Mouse (Mus musculus): ENCODE results near the gene Mrto4. TPM values are rescaled to one million over a fixed set of nuclear protein-coding genes. Genes with fewer than 3 reads are reported as not detected.
"Not testable (repeated sequence)": the region's sequence is repeated elsewhere in the genome, so short reads cannot be mapped to it uniquely, and the experiment has no call there.

The Mrto4 gene
- total RNA-seq (2021) = 10 to 100 TPM; 60.1 to 65.3 TPM

DNA sequence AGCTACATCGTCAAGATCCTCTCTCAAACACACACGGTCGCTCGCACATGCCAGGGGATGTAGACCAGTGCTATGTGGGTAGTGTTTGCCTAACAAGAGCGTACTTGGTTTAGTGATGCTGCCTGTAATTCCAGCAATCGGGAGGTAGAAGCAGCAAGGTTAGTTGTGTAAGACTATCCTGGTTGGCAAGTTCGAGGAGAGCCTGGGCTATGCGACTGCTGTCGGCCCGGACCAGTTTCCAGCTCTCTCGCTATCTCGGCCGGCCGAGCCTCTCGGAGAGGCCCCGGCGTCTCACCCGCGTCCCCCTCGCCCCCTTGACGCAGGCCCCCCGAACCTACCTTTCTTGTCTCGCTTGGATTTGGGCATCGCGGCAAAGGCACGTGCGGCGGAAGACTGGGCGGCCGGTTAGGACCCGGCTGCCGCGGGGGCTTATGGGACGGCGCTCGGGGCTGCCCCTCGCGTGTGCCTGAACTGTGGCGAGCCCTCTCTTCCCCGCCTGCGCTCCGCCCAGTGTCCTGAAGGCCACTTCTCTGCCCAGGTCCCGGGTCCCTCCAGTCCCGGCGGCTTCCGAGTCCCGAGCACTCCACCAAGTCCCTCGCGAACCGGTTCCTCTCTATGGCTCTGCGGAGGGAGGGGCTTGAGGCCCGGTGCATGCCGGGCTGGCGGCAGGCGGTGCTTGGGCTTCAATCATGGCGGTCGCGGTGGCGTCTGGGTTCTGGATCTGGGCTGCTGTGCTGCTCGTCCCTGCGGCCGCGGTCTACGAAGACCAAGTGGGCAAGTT lies at the start of gene Mrto4, which contains the start of the genes Emc1 and Ubr4:
Gene Mrto4 (minus strand): TSS at position 646 of the 781 bp plus-strand sequence.
Gene Emc1 (plus strand): TSS at position 657 of the 781 bp plus-strand sequence.
Gene Ubr4 (plus strand): TSS at position 679 of the 781 bp plus-strand sequence.
- DNase-seq = peak; percentile 82
- intact Hi-C loops (cut with DNase I) = no loop called here

DNA sequence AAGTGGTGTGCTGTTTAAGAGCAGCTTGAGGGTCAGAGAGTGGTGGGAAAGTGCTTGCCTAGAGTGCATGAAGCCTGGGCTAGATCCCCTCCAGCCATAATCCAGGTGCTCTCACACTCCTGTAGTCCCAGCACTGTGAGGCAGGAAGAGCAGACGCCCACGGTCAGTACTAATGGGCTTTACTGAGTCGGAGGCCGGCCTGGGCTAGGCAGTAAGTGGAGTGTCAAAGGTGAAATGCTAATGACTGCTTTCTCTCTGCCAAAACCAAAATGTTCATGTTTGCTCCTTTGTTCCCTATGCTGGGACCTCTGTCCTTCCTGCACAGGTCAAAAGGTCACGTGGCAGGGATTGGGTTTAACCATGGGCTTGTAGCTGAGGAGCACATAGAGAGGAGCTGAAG lies 48.1 kb upstream of the Mrto4 start:
- DNase-seq = no peak
- intact Hi-C loops (cut with DNase I) = no loop called here

DNA sequence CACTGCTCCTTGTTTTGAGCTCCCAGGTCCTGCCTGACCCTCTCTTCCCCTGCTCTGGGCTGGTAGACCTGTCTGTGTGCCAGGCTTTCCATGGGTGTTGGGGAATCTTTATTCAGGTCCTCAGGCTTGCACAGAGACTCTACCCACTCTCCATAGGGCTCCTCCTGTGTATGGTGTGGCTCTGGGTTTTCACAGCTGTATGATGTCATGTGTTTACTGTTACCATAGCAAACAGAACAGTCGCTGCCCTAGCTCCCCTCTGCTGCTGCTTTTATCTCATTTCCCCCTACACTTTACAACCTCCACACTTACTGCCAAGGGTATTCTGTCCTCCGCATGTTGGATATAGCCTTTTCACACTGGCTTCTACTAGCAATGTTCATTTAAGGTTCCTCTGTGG lies 43.1 kb upstream of the Mrto4 start:
- intact Hi-C loops (cut with DNase I) = loop anchor here (5.0 kb wide), 1 partner anchor 37 kb away; no protein-coding TSS in a partner anchor

DNA sequence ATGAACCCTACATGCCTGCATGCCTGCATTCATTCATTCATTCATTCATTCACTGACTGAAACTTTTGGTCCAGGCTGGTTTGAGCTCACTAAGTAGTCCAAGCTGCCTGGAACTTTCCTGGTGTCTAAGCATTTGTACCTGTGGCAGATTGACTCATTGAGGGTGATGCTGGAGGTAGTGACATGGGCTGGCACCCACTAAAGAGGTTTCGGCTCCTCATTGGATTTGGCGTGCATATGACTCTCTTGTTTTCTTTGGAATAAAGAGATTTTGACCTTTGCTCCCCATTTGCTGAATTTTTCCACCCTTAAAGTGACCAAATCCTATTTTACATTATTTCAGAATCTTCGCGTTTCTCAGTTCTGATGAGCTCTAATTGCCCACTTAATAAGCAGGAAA lies 37.2 kb upstream of the Mrto4 start:
- intact Hi-C loops (cut with DNase I) = no loop called here
- no peak for DNase-seq

More for the DNA sequence above, 43.1 kb upstream of the Mrto4 start:
- no peak for DNase-seq

DNA sequence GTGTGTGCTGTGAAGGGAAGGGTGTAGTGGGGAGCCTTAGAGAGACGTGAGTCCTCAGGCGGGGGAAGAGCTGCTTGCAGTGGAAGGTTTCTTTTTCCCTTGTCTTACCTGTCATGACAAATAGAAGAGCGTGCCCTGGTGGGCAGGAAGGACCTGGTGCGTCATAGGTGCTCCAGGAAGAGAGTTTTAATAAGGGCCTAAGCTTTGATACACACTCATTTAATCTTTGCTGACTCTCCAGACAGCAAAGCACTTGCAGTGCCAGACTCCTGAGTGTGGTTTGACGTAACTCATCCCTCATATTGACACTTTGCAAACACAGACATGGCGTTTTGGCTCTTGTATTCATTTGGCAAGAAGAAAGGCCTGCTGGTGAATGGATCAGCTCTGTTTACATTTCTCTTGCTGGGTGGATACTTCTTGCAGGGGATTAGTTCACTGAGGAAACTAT lies 34.5 kb upstream of the Mrto4 start:
- intact Hi-C loops (cut with DNase I) = no loop called here
- DNase-seq = no peak

DNA sequence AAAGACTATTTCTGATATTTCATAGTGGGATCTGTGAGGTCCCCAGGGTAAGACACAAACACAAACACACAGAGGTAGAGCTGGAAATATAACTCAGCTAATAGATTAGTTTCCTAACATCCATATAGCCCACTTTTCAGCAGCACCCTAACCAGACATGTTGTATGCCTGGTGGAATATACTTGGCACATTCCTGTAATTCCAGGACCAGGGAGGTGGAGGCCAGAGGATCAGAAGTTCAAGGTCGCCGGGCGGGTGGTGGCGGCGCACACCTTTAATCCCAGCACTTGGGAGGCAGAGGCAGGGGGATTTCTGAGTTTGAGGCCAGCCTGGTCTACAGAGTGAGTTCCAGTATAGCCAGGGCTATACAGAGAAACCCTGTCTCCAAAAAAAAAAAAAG lies 33.5 kb upstream of the Mrto4 start:
- intact Hi-C loops (cut with DNase I); DNase-seq: not testable (repeated sequence)

DNA sequence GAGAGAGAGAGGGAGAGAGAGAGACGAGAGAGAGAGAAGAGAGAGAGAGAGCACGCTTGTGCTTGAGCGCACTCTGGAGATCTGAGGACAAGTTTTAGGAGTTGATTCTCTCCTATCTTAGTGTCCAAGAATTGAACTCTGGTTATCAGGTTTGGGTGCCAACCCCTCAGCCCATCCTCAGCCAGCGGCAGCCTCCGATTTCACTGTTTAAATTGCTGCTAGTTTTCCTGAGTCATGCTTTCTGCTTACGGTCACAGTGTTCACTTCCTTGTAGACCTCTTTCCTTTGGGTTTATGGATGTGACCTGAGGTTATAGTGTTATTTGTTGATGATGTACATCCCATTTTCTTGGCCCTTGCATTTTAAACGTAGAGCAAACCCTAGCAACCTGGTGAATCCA lies 29.9 kb upstream of the Mrto4 start:
- intact Hi-C loops (cut with DNase I) = no loop called here
- DNase-seq = no peak

DNA sequence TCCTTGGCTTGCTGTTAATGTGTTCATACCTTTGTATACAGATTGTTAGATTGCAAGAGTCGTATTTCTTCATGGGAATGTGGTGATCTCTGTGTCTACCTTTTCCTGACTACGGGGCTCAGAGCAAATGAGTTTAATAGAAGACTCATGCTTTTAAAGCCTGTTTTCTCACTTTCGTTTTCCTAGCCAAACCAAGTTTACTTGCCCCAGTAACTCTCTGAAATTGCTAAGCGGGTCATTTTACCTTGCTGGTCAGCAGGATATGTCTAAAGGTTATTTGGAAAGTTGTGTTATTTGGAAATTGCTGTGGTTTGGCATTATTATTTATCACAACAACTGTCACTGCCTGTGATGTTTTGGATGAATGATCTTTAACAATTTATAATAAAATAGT lies 29.1 kb upstream of the Mrto4 start:
- intact Hi-C loops (cut with DNase I) = no loop called here
- no peak for DNase-seq

DNA sequence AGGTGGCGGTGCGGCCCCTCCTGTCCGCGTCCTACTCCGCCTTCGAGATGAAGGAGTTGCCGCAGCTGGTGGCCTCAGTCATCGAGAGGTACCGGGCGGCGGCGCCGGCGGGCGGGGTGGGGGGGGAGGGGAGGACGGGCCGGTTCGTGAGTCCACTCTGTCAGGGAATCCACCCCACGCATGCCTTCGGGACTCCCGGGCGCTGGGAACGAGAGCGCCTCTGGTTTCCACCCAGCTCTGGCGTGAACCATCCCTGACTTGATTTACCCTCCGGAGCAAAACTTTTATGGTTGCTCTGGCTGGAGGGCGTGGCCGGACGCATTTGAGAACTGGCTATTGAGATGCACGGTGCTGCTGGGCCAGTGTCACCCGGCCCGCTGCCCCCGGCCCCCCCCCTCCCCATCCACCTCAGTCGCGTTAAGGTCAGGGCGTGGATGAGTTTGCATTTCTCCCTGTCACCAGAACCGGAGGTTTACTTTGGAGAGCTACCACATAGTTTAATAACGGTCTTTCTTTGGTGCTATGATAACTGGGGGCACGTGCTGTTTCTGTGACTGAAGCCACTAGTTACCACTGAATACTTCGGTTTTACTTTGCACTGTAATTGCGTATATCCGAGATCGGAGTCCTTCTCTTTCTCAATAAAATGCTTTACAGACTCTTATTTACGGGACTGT lies 28.5 kb upstream of the Mrto4 start:
- no peak for DNase-seq

DNA sequence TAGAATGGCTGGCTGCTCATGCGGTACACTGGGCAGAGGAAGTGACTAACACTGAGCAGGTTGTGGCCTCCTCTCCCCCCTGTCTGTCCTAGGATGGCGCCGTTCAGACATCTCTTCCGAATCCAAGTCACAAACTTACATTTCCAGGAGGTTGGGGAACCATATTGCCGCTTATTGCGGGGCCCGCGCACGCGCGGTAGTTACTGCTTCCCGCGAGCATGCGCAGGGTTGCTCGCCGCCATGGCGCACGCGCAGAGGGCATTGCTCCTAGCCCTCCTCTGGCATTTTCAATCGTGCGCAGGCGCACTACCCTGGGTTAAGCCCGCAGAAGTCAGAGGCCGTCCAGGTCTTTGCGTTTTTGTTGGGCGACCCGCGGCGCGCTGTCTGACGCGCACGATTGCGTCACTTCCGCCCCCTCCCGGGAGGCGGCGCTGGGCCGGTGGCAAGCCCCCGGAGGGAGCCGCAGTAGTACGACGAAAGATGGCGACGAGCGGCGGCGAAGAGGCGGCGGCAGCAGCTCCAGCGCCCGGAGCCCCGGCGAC lies 27.9 kb upstream of the Mrto4 start:
- intact Hi-C loops (cut with DNase I) = no loop called here
- peak; percentile 100 for DNase-seq

More for the DNA sequence above, 28.5 kb upstream of the Mrto4 start:
- intact Hi-C loops (cut with DNase I) = no loop called here

DNA sequence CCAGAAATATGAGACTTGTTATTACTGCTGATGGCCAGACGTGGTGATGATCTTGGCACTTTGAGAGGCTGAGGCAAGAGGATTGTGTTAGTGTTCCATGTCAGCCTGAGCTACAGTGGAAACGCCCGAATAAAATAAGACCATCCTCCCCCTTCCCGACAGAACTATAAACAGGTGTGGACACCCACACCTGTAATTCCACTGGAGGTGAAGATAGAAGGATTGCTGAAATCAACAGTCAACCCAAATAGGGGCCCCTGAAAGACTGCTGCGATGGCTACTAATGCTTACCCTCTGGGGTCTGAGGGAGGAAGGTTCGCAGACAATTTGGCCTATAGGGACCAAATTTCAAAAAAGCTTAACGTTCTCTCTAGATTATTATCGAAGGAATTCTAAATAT lies 27.3 kb upstream of the Mrto4 start:
- no peak for DNase-seq
- intact Hi-C loops (cut with DNase I) = no loop called here

DNA sequence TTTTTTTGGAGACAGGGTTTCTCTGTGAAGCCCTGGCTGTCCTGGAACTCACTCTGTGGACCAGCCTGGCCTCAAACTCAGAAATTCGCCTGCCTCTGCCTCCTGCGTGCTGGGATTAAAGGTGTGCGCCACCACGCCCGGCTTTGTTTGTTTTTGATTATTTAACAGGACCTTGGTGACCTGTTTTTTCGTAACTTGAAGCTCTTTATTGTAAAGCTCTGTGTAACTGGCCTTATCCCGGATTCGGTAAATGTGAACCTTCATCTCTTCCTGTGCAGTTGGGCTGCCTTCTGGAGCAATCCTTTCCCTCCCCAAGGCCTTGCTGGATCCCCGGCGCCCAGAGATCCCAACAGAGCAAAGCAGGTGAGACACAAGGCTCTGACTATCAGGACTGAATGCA lies 21.2 kb upstream of the Mrto4 start:
- intact Hi-C loops (cut with DNase I) = no loop called here
- DNase-seq = no peak

DNA sequence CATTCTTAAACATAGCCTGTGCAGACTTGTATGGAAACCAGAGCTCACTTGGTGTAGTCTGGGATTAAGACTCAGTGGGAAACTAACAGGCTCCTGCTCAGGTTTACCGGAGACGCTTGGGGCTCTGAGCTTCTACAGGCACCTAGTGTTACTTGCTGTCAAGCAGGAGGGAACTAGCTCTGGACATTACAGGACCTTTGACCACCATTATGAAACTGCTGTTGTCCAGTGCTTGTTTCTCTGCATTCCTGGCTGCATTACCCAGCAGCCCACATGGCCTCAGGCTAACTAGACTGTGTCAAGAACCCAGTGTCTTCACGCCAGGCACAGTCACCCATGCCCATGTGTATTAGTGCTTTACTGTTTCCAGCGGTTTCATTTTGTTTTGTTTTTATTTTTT lies 20.8 kb upstream of the Mrto4 start:
- no peak for DNase-seq
- intact Hi-C loops (cut with DNase I) = no loop called here

DNA sequence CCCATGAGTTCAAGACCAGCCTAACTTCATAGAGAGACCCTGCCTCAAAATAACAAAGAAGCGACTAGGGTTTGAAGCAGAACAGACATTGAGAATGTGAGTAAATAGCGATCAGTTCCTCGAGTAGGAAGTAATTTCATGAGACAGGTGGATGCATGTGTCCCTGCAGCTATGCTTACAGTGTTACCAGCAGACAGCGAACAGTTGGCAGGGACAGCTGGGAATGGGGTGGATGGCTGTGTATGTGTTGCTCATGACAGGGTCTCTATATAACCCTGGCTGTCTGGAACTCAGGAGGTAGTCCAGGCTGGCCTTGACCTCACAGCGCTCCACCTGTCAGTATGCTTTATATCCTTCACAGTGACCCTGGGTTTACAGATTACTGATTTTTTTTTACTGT lies 15.7 kb upstream of the Mrto4 start:
- intact Hi-C loops (cut with DNase I) = no loop called here
- DNase-seq = no peak

DNA sequence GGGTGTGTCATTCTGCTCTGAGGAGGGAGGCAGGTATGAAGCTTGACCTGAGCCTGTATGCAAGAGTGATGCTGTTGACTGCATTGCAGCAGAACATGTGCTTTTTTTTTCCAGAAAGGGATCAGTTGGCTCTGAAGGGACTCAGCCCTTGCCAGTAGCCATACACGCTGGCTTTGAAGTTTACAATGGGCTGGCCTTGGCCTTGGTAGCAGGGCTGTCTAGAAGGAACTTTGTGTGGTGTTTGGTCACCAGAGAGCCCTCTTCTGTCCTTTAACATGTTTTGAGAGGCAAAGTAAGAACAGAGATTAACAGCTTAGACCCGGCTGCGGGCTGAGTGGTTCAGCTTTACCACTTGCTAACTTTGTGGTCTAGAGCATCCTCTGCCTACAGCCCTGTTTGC lies 15.0 kb upstream of the Mrto4 start:
- intact Hi-C loops (cut with DNase I) = no loop called here
- DNase-seq = no peak

DNA sequence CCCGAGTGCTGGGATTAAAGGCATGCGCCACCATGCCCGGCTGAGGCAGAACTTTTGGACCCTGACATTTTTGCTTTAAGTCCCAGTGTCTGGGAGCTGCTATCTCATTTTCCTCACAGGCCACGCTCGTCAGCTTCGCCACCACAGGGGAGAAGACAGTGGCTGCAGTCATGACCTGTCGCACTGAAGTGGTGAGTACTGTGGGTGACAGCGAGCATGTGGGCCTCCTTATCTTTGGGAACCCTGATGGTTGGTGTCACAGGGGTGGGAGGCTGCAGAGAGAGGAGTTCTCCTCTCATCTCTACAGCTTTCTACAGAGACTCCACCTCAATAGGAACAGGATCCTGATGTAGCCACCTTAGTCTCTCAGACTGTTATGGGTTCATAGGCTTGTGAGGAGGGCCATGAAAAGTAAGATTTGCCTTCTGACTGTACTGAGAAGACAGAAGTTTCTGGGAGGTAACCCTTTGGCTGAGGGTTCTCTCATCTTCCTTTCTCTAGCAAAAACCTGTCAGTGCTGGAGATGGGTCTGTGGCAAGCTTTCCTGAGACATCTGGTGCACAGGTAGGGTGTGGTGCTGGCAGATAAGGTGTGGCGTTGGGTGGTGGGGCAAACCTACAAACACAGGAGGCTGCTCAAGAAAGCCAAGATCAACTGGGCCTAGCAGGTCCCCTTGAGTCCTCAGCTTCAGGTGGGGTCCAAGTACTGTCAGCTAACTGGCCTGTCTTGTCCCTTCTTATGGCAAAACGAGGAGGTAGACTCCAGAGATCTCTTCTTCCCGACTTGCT lies 8.6 kb upstream of the Mrto4 start:
- no peak for DNase-seq
- intact Hi-C loops (cut with DNase I) = no loop called here

DNA sequence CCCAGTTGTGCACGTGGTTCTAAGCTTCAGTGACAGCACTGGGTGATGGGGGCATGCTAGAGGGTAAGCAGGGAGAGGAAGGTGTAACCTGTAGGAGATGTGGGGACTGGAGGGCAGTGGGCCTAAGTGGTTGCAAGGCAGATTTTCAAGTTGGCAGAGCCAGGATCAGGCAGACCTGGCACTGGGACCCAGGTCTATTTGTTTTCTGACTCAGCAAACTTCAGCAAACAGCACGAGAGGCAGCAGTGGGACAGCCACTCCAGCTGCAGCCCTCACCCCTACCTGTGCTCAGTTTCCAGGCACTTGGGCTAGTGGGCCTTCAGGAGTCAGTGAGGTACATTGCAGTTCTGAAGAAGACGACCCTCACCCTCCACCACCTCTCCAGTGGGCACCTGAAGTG lies 4.8 kb upstream of the Mrto4 start:
- DNase-seq = no peak
- intact Hi-C loops (cut with DNase I) = no loop called here

DNA sequence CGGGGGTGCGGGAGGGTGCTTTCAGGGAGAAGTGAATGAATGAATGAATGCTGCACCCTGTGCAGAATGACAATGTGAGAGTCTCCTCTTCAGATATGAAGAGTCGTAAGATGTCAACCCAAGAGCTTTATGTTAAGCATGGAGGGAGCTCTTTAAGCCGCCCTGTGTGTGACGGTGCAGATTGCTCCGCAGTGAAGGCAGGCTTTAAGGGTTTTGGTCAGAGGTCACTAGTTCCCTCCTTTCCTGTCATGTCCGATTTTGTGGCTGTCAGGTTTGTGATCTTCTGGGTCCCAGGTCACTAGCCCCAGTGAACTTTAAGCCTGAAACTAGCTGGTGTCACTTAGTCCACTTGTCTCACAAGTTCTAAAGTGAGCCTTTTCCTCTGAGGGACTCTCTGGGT lies 456 bp upstream of the Mrto4 start:
- intact Hi-C loops (cut with DNase I) = no loop called here
- DNase-seq = no peak

DNA sequence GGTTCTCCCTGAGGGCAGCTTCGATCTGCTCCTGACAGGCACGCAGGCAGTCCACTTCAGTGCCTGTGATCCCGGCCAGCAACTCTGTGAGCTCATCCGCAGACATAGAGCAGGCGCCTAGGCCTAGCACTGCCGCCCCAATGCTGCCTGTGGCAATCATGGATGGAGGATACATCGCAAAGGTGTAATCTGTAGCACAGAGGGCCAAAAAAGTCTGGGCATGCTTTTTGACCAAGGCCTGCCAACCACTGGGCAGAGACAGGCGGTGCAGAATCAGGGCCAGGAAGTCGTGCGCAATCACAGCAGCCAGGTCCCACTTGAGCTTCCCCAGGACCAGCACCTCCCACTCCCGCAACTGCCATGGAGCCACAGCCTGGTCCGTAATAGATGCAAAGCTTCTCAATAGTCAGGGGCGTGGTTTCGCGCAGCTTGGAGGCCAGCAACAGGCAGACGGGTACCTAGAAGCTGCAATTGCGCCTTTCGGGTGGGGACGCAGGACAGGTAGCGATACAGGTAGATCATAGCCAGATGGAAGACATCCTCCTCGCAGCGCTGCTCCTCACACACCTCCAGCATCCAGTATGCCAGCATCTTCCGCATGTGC lies 6.9 kb downstream of the Mrto4 start:
- intact Hi-C loops (cut with DNase I) = no loop called here
- DNase-seq = no peak

DNA sequence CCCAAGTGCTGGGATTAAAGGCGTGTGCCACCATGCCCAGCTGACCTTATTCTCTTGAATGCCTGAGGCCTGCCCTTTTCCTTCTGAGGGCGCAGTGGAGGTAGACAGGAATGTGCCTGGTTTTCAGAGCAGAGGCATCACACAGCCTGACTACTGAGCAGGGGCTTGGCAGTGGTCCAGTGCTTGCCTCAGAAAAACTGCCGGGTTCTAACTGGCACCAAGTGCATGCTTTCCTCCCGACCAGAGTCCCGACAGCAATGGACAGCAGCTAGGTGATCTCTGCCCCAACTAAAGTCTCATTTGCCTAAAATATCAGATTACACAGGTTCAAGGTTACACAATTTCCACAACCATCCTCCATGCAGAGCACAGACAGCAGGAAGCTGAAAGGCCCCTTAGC lies 8.7 kb downstream of the Mrto4 start:
- peak; percentile 59 for DNase-seq
- intact Hi-C loops (cut with DNase I) = no loop called here

All from left cerebral cortex, postnatal 4 days (tissue).